Mouse (Mus musculus): ENCODE measurements at regions not wholly inside any gene's neighbourhood (a gene's known extent, or its start where the extent isn't known, plus 50 kb on each side); places are given as distances from the start of the nearest gene placed in this dataset.

- DNase-seq (ENCODE audit: low read depth, low spot score): no peak
Measured at GRCm38 (mm10) chr19:22047657-22048056, 91.2 kb upstream of the Trpm3 start.

- no peak for DNase-seq (ENCODE audit: low read depth, low spot score)
Measured at GRCm38 (mm10) chr19:22066302-22066701, 72.5 kb upstream of the Trpm3 start.

GRCm38 (mm10) chr19:22070246-22071030 is 68.4 kb upstream of the Trpm3 start:
- DNase-seq (ENCODE audit: low read depth, low spot score): no peak

- no peak for DNase-seq (ENCODE audit: low read depth, low spot score)
Measured at GRCm38 (mm10) chr19:22071701-22072100, 67.1 kb upstream of the Trpm3 start.

GRCm38 (mm10) chr19:22074042-22074441 is 64.8 kb upstream of the Trpm3 start:
- no peak for DNase-seq (ENCODE audit: low read depth, low spot score)

DNA sequence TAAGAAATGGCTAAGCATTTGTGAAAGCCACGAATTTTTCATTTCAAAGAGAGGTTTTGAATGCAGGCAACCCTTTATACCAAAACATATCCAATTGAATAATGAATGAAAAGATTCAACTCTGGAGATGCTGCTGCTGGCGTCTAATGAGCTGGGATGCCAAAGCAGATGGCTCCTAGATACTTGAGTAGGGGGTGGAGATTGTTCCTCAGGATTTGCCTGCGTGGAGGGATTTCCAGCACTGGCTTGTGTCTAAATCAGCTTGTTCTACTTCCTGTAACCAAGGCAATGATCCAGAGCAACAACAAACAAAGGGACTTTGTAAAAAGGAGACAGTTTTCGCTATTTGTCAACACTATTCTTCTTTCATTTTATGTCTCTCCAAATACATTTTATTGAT is 57.4 kb upstream of the Trpm3 start:
- no peak for DNase-seq (ENCODE audit: low read depth, low spot score)

Measured in CD4-positive helper T cell, adult 2 months (primary cell).